Mouse (Mus musculus) retina, postnatal 7 days (tissue): Measurements from ENCODE around the gene 1700067K01Rik.

ENCODE experiments used
- DNase-seq: peaks from one replicate; pipeline ENCODE4 v3.0.0-alpha.2; 2012; ENCODE audit warnings: low read depth, low spot score

Gene 1700067K01Rik

DNA sequence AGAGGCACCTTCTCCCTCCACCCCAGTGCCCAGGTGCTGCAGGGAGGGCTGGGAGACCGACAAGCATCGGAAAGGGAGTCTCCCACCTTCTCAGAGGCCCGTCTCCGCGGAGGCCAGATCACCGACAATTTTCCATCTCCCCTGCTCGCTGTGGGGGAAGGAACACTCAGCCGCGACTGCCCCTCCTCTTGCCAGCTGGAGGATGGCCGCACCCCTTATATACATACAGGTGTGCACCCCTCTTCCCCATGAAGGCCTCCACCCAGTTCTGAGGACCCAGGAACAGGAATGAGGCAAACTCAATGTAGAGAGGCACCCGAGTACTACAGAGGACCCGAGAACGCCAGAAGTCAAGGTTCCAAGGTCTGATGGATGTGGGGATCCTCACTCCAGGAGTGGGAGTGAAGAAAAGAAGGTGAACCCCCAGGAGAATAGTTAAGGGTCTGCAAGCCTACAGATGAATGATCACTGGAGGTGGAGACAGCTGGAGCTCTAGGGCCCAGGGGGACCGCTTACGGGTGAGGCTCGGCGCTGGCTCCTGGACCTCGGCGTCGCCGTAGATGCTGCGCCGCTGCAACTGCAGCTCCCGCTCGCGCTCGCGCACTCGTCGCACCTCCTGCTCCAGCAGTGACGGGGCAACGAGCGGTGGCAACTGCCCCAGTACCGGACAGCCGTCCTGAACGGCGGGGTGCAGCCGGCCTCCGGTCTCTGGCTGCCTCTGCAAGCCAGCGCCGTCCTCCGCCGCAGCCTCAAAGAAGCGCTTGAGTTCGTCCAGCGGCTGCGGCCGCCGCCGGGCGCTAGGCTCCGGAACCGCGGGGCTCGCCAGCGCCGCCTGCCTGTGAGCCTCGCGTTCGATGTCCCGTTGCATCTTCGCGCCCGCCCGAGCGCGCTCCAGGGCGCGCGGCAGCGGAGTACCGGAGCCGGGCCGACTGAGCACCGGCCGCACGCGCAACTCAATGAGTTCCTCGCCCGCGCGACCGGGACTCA, 9.6 kb downstream of the 1700067K01Rik start:
- peak; percentile 59 for DNase-seq

GRCm38 (mm10) chr8:84011705-84012498, 10.6 kb downstream of the 1700067K01Rik start, which contains the start of gene 2210011C24Rik:
2210011C24Rik (minus strand) TSS chr8:84012171.
- DNase-seq: no peak

DNA sequence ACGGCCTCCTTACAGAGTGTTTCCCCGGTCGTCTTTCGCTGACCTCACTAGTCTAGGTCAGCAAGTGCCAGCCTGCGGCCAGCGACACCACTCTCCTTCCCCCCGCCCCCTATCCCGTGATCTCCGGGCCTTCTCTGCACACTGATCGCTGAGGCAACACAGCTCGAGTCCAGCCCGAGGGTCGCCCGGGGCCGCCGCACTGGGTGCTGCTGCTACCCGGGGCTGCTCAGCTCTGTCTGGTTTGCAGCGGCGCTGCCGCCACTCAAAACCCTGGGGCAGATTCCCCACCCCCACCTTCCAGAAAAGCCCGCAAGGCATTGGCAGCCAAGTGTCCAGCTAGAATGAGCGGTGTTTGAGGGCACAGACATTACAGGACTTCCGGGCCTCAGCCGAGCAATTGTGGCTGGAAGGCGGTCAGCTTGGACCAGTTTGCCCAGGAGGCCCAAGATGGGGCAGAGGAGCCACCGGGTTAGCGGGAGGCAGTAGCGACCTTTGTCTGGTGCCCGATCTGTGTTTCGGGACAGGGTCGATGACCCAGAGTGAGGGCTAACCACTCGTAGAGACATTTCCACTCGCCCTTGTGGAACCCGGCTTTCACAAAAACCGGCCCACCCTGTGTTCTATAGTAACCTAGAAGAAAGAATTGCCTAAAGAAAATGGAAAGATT, 11.3 kb downstream of the 1700067K01Rik start:
- DNase-seq: no peak

DNA sequence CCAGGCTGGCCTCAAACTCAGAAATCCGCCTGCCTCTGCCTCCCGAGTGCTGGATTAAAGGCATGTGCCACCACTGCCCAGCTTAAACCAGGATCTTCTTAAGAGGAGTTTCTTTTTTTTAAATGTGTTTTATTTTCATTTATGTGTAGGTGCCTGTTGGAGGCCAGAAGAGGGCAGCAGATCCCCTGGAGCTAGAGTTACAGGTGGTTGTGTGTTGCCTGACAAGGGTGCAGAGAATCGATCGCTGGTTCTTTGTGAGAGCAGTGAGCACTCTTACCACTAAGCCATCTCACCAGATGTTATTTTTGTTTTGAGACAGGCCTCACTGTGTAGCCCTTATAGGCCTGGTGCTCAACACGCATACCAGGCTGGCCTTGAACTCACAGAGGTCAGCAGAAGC, 14.5 kb downstream of the 1700067K01Rik start:
- no peak for DNase-seq

- no peak for DNase-seq
Observed at GRCm38 (mm10) chr8:84019738-84020137, 18.4 kb downstream of the 1700067K01Rik start.

GRCm38 (mm10) chr8:84021096-84021495, 19.8 kb downstream of the 1700067K01Rik start, which contains the start of gene Palm3:
Palm3 (plus strand) TSS chr8:84021471.
- DNase-seq: no peak

DNA sequence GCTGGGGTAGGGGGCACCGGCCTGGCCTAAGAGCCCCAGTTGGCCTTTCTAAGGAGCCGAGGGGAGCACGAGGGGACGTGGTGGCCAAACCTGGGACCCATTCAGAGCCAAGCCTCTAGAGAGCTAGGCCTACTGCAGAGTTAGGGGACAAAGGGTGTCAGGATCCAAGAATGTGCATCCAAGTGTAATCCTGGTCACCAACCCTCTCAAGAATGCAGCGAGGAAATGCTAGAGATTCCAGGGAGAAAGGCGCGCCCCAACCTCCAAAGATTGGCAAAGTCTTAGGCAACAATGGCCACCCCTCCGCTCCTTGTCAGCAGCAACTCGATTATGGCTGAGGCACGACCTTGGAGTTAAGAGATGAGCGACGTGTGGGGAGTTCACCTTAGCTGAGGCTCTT, 20.3 kb downstream of the 1700067K01Rik start:
- DNase-seq: no peak

GRCm38 (mm10) chr8:84023085-84023484, 21.8 kb downstream of the 1700067K01Rik start:
- no peak for DNase-seq

DNA sequence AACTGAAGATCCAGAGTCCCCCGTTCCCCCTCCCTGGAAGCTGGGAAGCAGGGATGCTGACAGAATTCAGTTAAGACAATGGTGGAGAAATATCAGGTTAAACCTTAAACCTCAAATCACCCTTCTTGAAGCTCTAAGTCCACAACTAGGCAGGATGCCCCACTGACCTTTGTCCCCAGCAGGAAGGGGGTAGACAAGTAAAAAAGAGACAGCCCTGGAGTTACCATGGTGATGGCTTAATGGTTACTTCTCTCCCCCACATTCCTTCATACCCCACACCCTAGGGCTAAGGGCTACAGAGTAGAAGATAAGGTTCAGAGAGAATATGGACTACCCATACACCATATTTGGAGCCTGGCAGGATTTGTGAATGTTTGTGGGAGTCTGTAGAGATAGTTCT, 22.3 kb downstream of the 1700067K01Rik start:
- DNase-seq: no peak

DNA sequence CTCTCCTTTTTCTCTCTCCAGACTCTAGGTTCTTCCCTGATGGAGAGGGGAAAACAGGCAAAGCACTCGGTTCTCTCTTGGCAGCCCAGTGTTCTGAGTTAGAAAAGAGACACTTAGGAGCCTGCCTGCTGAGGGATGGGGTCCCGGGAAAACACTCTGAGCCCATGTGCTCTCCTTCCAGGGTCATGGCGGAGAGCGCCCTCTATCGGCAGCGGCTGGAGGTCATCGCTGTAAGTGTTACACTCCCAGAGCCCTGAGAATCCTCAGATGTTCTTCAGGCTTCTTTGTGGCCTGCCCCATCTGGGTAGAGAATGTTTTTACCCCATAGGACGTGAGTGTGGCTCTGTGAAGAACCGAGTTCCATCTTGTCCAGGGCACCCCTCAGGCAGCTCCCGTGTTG, 22.9 kb downstream of the 1700067K01Rik start:
- DNase-seq: no peak

GRCm38 (mm10) chr8:84025863-84026262, 24.6 kb downstream of the 1700067K01Rik start:
- no peak for DNase-seq

DNA sequence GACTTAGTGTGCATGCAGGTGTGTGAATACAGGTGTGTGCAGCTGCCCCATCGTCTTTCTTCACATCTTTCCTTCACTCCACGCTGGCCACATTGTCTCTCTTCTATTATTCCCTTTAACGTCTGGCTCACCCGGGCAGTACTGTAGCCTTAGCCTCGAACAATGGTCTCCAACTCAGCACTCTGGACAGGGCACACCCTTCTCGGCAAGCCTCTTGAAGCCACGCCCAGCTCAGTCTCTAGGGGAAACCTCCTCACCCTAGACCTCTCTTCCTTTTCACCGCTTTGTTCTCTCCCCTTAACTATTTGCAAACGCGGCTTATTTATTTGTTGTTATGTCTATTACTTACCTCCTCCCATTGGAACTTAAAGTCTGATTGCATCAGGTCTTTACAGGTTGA, 26.1 kb downstream of the 1700067K01Rik start:
- DNase-seq: no peak

- no peak for DNase-seq
Observed at GRCm38 (mm10) chr8:84029272-84029671, 28.0 kb downstream of the 1700067K01Rik start.

DNA sequence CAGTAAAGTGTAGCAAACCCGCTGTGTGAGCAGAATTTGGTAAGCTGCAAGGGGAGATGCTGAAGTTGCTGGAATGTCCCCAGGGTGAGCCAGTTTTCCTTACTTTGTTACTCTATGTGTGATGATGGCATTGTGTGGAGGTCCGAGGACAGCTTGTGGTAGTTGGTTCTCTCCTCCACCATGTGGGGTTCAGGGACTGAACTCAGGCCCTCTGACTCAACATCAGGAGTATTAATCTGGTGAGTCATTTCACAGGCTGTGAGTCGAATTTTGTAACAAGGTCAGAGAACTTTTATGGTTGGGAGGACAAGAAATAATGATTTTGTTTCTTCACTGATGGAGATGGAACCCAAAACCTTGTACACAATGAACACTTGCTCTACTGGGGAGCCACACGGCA, 31.5 kb downstream of the 1700067K01Rik start:
- no peak for DNase-seq

- DNase-seq: no peak
Observed at GRCm38 (mm10) chr8:84038015-84038414, 36.7 kb downstream of the 1700067K01Rik start.

DNA sequence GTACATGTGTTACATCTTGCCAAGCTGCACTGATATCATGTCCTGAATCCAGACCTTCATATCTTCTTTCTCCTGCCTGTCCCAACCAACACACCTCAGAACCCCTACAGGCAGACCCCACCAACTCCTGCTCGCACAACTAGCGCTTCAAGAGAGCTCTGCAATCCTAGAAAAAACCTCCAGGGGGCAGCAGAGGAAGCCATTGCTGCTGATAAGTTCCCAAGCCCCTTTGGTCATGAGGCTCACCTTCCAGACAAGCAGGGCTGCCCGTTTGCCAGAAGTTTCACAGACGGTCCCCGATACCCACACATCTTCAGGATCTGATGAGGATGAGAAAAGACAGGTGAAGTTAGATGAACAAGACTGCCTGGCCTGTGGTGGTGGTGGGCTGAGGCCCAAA, 37.7 kb downstream of the 1700067K01Rik start:
- DNase-seq: peak; percentile 80

DNA sequence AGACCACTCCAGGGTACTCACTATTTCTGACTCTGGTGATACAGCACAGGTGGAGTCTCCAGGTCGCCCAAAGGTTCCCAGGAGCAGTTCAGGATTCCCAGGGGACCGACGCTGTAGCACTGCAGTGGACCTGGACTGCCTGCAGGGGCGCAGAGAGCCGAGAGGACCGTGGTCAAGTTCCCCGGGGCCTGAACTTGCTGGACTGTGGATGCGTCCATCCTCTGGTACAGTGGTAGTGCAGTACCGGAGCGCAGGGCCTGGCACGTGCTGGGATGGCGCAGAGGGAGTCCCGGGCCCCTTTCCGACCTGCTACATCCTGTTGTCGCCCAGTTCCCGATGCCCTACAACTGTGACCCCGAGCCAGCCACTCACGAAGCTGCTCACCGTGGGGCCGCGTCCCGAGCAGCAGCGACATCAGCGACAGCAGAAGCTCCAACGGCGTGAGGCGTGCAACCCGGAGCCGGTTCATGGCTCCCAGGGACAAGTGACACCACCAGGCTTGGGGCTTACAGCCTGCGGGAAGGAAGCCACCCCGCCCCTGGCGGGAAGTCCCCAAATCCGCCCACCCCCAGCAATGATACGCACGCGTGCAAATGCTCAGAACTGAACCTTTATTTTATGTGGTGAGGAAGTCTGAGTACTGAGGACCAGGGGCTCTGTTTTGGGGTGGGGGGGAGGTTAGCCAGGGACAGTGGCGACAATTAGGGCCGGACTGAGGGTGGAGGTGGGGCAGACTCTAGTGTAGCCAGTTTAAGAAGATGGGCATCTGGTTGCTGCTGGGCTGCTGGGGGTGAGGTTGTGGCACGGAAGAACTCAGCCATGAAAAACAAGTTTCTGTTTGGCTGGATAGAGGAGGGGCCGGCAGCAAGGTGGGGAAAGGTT, 41.0 kb downstream of the 1700067K01Rik start, which contains the start of gene Il27ra:
TSS of gene Il27ra (minus strand) at position 524 of the 882 bp plus-strand sequence.
- peak; percentile 49 for DNase-seq

DNA sequence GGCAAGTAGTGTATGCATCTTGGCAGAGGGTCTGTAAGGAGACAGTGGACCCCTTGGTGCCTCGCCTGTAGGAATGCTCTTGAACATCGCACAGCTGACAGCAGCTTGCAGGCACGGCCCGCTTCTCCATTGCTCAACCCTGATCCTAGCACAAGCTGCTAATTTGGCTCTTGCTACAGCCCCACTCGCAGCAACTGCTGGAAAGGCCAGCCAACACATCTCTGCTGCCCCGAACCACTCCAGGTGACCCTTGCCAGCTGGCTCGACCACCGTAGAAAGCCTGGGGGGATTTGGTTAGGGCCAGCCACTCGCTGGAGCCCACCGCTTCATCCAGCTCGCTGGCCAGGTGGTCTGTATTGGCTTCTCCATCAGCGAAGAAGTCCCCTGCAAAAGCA, 41.6 kb downstream of the 1700067K01Rik start:
- DNase-seq: no peak

GRCm38 (mm10) chr8:84044103-84044502, 42.8 kb downstream of the 1700067K01Rik start:
- DNase-seq: no peak

GRCm38 (mm10) chr8:84044900-84045299, 43.6 kb downstream of the 1700067K01Rik start, which contains the start of gene Rln3:
Rln3 (minus strand) TSS chr8:84045000.
- no peak for DNase-seq

- DNase-seq: no peak
Observed at GRCm38 (mm10) chr8:84046505-84046904, 45.2 kb downstream of the 1700067K01Rik start.
